Mouse (Mus musculus) layer of hippocampus, adult 18-20 months (tissue): Measurements from ENCODE around the gene Gsto1. TPM values are rescaled to one million over a fixed set of nuclear protein-coding genes. Genes with fewer than 3 reads are reported as not detected.

ENCODE experiments used
- total RNA-seq, 2 experiments: library from RNA; stranded (reverse); gene quantifications; 2 replicates each; pipeline ENCODE4 v1.2.3; 2021

Gene Gsto1
- total RNA-seq, 2 experiments from 2014 or later = 46.2 to 47.4 TPM

Other genes starting within 250 kb of the Gsto1 start
- gene Col17a1, start 162.9 kb upstream of the Gsto1 start, total RNA-seq = under 1 TPM in 1 of 2 experiments, not detected in 1; 0.05 TPM
- 100 to 1,000 TPM; 106 to 110 TPM for gene Sfr1, start 123.3 kb upstream of the Gsto1 start, total RNA-seq
- gene Gsto2, start 10.6 kb downstream of the Gsto1 start, total RNA-seq = 1 to 10 TPM; 2.9 to 3.7 TPM
- gene Cfap43, start 64.3 kb downstream of the Gsto1 start, total RNA-seq = under 1 TPM; 0.79 to 0.99 TPM
- 1 to 10 TPM in 1 of 2 experiments, under 1 TPM in 1; 0.86 to 1.2 TPM for gene Itprip, start 64.3 kb downstream of the Gsto1 start, total RNA-seq
- under 1 TPM; 0.28 to 0.30 TPM for gene Cfap58, start 82.7 kb downstream of the Gsto1 start, total RNA-seq